16 mouse cellular contexts compared by ENCODE assay signal in the genomic region with DNA sequence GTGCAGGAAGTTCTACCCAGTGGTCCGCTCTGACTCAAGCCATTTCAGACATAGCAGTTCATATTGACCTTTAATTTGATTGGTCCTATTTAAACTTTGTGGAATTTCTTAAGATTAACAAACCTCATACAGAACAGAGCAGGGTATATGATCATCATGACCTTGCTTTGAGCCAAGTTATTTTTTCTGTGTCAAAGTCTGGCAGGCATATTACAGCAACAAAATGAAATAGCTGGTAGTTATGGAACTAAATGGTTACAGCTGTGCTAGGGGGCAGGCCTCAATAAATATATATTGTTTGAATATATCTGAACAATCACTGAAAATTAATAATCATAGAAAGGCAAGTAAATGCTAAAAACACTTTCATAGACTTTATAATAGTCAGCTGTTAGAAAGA.
"Had no signal": no experiment of that assay in that cellular context is flagged by ENCODE, and none has a peak within 500 bp of the region (broad histone marks: within the 10 kb centered on the region; RNA-seq: fewer than 3 reads in every experiment).

No protein-coding gene starts in this region.

- H3K9me3 ChIP-seq: neural tube, embryonic 12.5 days; neural tube, embryonic 13.5 days; neural tube, embryonic 15.5 days; stomach, embryonic 15.5 days had no signal

- H3K27ac ChIP-seq: neural tube, embryonic 12.5 days; neural tube, embryonic 13.5 days; neural tube, embryonic 15.5 days; stomach, embryonic 15.5 days; stomach, postnatal 0 days had no signal

- H3K36me3 ChIP-seq: neural tube, embryonic 12.5 days; neural tube, embryonic 13.5 days; neural tube, embryonic 15.5 days; stomach, embryonic 15.5 days had no signal

- DNase-seq: retina, postnatal 1 day; right cerebral cortex, adult 18-20 months; right cerebral cortex, postnatal 14 days; right cerebral cortex, postnatal 25 days; right cerebral cortex, postnatal 4 days; spleen, adult 18-20 months; thymus, adult 18-20 months; thymus, adult 2 months; thymus, postnatal 14 days; thymus, postnatal 25 days; thymus, postnatal 36 days had no signal

- H3K4me2 ChIP-seq: neural tube, embryonic 12.5 days; neural tube, embryonic 13.5 days; neural tube, embryonic 15.5 days; stomach, embryonic 15.5 days had no signal

- H3K27me3 ChIP-seq: neural tube, embryonic 12.5 days; neural tube, embryonic 13.5 days; neural tube, embryonic 15.5 days; stomach, embryonic 15.5 days had no signal

- H3K9ac ChIP-seq: neural tube, embryonic 12.5 days; neural tube, embryonic 13.5 days; neural tube, embryonic 15.5 days; stomach, embryonic 15.5 days had no signal

- H3K4me1 ChIP-seq: neural tube, embryonic 12.5 days; neural tube, embryonic 13.5 days; neural tube, embryonic 15.5 days; stomach, embryonic 15.5 days had no signal

- H3K4me3 ChIP-seq: neural tube, embryonic 12.5 days; neural tube, embryonic 13.5 days; neural tube, embryonic 15.5 days; stomach, embryonic 15.5 days had no signal
